Mouse (Mus musculus): ENCODE measurements around the gene Map3k20. TPM values are rescaled to one million over a fixed set of nuclear protein-coding genes. Genes with fewer than 3 reads are reported as not detected.

Gene Map3k20
- total RNA-seq, 2 experiments from 2014 or later = 18.7 to 37.1 TPM

DNA sequence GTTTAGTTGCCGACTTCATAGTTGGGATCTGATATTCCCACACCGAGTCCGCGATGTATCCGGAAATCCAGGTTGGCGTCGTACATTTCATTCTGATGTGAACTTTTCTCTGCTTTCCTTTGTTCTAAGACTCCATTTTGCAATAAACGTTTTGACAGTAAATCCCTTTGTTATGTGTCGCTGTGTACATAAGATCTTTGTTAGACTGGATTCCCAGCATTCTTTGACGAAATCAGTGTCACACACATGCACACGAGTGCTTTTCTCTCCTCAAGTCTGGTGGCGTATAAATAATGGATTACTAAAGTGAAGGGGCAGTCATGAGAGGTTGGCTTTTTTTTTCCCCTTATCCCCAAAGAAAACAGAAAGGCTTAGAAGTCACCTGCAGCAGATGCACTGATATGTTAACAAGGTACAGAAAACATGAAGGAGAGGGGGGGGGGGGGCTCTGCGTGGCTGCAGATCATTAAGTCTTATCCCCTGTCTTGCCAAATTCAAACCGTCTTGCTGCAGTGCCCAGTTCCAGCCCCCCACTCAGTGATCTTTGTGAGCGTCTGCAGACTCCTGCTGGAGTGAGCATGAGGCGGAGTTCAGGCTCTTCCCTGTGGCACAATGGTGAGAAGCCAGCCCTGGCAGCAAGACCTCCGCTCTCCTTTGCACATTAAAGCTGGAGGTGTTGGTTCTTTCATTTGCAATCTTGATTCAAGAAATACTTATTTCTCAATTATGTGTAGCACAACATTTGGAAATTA lies 122.1 kb downstream of the Map3k20 start:
- ATAC-seq (replicated peaks; ENCODE audit: low FRiP score, poor library complexity, severe bottlenecking) = no peak

DNA sequence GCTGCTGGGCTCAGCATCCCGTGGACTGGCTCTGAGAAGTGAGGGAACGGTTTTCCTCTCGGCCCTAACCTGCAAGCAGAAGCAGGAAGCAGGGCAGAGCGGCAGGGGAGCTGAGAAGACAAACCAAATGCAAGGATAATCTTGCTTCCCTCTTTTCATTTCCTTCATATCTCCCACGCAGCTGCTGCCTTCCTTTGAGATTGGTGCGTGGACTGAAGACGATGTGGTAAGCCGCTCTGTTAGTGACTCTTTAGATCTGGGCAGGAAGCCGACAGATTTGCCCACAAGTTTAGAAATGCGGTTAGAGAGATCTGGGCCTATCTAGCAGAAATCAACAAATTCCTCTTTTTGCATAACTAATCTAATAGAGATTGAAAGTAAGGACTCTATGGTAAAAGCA lies 124.5 kb downstream of the Map3k20 start:
- ATAC-seq (replicated peaks; ENCODE audit: low FRiP score, poor library complexity, severe bottlenecking) = no peak

DNA sequence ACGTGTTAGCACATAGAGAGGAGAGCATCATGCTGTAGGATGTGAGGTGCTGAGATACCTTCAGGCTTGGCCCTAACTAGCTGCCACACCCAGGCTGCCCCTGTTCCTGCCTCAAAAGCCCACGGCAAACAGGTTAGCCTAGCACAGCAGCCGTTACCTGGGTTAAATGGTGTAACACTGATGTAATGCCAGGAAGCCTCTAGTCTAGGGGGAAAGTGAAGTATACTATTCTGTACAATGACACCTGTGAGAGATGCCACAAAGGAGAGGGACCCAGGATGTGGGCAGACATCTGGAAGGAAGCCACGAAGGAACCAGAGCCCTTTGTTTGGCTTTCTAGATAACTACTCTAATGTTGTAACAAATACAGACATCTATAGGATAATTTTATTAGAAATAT lies 126.8 kb downstream of the Map3k20 start:
- no peak for ATAC-seq (replicated peaks; ENCODE audit: low FRiP score, poor library complexity, severe bottlenecking)

DNA sequence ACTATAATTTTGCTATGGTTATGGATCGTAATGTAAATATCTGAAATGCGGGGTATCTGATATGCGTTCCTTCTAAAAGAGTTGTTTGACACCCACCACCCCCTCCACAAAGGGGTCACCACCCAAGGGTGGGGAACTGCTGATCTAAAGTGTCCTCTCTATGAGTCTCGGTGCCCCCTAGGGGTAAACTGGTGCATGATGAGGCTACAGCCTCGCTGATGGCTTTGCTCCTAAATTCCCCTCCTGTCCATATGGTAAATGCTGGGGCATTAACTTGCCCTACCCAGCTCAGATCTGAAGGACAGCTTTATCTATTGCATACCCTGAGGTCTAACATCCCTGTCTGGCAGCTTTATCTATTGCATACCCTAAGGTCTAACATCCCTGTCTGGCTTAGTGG lies 130.0 kb downstream of the Map3k20 start:
- ATAC-seq (replicated peaks; ENCODE audit: low FRiP score, poor library complexity, severe bottlenecking) = no peak

DNA sequence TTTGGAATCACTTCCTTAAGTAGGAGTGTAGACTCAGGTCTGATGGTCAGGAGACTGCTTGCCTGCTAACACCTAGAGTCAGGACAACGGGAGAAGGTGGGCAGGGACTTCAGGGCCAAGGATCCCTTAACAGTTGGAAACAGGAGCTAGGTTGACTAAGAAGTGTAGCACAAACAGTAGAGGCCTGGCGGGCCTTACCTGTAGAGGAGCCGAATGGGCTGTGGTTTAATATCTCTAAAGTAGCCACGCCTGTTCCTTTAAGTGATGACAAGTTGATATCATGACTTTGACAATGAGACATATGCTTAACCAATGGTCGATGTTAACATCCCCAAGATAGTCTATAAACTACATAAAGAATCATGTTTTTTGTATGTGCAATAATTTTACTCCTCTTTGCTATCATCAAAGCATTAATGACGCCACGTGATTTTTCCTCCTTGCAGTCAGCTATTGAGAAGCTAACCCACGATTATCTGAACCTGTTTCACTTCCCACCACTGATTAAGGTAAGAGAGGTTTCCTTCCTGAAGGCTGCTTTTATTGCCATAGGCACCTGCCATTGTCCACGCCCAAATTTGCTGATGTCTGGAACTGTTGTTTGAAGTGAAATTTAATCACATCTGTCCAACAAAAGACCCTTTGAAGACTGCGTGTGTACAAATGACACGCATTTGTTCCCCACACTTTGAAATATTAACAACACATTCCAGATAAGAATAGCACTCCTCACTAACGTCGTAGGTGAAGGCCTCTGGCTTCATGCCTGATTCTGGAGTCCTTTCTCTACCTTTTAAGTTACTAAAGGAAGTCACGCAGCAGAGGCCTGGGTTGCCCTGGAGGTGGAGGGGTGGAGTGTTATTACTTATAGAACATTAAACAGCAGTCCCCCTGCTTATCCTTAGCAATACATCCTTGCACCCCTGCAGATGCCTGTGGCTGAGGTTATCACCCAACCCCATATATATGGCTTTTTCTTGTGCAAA lies 131.0 kb downstream of the Map3k20 start:
- ATAC-seq (replicated peaks; ENCODE audit: low FRiP score, poor library complexity, severe bottlenecking) = no peak

DNA sequence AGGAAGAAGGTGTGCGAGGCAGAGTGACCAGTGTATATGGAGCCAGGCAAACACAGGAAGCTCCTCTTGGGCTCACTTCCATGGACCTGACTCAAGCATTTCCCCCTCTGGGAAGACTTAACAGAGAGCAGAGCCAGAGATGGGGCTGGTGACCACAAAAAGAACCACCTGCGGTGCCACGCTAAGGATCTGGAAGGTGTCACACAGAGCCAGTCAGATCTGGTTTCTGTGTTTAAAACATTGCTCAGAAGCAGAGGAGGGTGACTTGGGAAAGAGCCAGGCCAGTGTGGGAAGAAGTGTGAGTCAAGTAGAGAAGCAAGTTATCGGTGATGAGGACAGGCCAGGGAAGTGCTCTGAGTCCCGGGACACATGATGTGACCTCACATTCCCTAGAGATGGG lies 135.1 kb downstream of the Map3k20 start:
- no peak for ATAC-seq (replicated peaks; ENCODE audit: low FRiP score, poor library complexity, severe bottlenecking)

DNA sequence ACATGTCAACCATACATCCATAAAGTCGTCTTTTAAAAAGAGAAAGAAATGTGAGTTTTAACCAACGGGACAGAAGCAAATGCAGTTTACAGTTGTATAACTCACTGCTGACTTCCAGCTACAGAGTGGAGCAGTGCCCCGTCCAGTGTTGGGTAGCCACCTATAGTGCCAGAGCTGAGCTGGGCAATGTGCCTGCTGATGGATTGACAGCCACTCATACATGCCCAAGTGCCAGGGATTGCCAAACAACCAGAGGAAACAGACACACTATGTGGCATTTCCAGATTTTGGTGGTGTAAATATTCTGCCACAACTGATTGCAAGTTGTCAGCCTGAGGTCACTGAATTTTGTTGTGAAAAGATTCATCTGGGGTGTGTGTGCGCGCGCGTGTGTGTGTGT lies 139.2 kb downstream of the Map3k20 start:
- ATAC-seq (replicated peaks; ENCODE audit: low FRiP score, poor library complexity, severe bottlenecking) = no peak

DNA sequence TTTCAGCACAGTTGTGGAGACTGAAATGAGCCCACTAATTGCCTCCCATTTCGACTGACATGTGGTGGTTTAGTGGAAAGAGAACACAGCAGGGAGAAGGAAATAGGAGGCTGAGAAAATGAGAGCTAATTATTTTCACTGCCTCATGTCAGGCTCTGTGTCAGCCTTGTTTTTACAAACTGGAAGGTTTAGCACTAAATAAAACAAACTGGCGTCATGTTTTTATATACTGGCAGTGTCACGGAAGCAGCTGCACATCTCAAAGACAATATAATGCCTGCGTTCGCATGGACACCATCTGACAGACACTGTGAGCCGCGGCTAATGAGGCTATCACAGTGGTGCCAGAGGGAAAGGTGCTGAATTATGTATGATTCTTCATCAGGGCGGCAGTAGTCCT lies 141.3 kb downstream of the Map3k20 start:
- ATAC-seq (replicated peaks; ENCODE audit: low FRiP score, poor library complexity, severe bottlenecking) = no peak

DNA sequence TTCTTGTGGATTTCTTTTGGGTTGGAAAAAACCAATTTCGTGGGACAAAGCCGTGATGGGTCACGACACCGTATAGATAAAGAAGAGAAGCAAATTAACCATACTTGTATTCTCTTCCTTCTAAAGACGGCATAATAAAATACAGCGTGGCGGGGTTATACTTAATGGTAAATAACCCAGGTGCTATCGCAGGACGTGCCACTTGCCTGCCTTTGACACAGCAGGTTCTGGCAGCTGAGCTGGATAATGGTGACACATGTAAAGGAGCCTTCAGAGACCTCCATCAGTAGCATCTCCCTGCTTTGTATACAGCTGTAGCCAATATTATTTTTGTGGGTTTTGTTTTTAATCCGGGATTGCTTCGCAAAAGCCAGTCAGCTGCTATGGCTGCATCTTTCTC lies 141.9 kb downstream of the Map3k20 start:
- ATAC-seq (replicated peaks; ENCODE audit: low FRiP score, poor library complexity, severe bottlenecking) = no peak

DNA sequence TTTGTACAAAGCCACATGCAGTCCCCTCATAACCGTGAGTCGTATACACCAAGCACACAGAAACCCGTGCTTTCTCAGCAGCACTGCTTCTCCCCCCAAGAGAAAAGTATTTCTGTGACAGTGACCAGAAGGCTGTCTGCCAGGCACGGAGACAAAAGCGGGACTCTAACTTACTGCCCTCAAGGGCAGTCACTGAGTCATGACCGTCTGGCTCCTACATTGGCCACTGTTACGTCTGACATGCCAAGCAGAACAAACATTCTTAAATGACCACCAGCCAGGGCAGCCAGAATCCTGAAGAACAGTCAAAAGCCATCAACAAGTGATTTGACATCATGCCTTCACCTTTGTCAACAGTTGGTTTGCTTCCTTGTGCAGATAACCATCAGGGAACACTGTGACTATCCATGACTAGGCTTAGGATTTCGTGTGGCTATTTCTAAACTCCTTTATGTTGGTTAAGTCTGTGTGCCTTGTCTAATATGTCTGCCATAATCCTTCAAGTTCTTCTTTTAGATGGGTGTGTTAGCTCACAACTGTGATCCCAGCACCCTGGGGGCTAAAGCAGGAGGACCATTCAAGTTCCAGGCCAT lies 153.6 kb downstream of the Map3k20 start:
- ATAC-seq (replicated peaks; ENCODE audit: low FRiP score, poor library complexity, severe bottlenecking) = no peak

DNA sequence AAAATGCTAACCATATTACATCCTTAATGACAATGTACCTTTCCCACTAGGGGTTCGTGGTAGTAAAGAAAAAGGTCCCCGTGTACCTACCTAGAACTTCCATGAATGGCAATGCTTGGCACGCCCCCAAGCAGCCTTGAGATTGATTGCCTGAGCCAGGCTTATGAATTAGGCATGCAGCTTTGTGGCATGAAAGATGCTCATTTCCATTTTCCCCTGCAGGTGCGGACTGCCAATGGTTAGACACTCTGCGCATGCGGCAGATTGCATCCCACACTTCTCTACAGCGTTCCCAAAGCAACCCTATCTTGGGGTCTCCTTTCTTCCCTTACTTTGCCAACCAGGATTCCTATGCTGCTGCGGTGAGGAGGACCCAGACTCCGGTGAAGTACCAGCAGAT lies 155.6 kb downstream of the Map3k20 start:
- ATAC-seq (replicated peaks; ENCODE audit: low FRiP score, poor library complexity, severe bottlenecking) = no peak

DNA sequence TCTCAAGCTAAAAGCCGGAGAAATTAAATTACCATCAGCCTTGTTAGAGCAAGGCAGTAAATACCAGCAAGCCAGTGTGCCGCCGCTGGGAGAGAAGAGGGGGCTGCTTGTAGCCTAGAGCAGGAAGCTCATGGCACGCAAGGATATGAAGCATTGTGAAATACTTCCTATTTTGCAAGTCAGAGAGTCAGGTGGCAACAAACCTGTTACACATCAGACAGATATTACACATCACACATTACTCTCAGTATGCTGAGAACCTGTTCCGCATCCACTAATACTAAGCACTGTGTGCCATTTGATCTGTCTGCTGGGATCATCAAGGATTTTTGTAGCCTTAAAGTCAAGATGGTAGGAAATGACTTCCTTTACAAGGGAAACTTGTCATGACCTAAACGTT lies 157.4 kb downstream of the Map3k20 start:
- ATAC-seq (replicated peaks; ENCODE audit: low FRiP score, poor library complexity, severe bottlenecking) = no peak

DNA sequence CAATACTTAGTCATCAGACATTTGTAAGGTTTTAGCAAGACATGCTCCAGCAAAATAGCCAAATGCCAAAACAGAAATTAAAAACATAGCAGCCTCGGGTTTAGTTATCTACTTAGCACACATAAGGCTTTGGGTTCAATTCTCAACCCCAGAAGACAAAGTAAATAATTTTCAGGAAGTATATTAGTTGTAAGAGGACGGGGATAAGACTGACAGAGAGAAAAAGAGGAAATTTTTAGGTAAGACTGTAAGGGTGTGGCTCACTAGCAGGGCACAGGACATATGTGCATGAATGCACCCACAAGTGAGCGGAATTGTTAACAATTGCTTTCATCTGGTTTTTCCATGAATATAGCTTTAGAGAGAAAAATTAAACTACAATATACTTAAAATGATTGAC lies 158.5 kb downstream of the Map3k20 start:
- no peak for ATAC-seq (replicated peaks; ENCODE audit: low FRiP score, poor library complexity, severe bottlenecking)

DNA sequence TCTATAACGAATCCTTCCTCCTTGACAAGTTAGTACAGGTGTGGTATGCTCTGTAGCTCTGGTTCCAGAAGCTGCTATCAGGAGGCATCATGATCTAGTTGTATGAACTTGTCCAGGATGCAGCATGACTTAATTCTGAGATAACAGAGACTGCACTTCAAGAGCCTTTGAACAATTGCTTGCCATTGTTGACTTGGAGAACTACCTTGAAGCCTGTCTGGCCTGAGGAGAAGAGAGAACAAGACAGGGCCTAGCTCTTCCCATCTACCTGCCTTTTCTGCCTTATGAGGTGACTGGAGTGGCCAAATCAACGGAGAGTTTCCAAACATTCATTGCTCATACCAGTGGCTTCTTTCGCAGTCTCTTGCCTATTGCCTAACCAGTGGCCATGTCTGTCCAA lies 160.7 kb downstream of the Map3k20 start:
- ATAC-seq (replicated peaks; ENCODE audit: low FRiP score, poor library complexity, severe bottlenecking) = no peak

DNA sequence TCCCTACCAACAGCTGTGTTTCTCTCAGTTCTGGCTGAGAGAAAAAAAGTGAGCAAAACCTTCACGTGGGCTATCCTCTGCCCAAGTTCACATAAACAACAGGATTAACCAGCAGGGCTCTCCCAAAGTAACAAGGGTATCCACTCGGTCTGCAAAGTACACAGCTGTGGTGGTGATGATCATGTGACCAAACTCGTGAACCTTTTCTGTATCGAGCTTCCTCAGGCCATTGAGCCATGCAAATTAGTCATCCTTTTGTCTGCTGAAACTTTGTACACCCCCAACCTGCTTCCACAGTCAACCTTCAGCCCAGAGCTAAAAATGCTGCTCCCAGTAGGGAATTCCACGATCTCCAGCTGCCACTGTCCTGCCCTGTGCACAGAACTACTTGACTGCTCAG lies 161.2 kb downstream of the Map3k20 start:
- no peak for ATAC-seq (replicated peaks; ENCODE audit: low FRiP score, poor library complexity, severe bottlenecking)

DNA sequence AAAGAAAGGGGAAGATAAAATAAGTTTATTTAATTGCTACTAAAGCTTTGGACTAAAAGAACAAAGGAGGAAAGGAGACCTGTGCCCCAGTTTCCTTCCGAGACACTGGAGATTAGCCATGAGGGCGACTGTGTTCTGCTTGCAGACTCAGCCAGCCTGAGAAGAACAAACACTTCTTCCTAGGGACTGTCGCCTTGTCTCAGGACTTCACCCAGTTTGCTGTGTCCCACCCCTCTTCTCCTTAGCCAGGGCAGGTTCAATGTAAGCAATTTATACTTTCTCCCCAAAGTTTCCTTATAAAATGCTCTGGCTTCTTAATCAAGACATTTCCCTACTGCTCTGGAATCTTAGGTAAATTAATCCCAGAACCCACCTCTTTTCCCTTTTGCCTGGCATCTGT lies 168.1 kb downstream of the Map3k20 start:
- ATAC-seq (replicated peaks; ENCODE audit: low FRiP score, poor library complexity, severe bottlenecking) = no peak

DNA sequence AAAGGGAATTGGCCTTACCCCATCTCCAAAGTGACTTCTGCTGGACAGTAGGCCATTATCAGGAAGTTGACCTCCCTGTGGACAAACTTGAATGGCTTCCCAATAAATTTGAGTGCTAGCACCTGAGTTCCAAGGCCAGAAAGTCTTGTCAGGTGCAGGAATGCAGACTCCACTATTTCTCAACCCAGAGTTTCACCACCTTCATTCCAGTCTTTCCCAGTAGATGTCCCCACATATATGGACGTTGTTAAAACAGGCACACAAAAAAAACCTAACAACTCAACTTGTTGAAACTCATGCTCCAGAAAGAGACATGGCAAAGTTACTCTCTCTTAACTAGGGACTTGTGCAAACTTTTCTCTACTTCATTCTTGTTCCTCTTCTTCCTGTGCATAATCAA lies 170.8 kb downstream of the Map3k20 start:
- ATAC-seq (replicated peaks; ENCODE audit: low FRiP score, poor library complexity, severe bottlenecking) = no peak

DNA sequence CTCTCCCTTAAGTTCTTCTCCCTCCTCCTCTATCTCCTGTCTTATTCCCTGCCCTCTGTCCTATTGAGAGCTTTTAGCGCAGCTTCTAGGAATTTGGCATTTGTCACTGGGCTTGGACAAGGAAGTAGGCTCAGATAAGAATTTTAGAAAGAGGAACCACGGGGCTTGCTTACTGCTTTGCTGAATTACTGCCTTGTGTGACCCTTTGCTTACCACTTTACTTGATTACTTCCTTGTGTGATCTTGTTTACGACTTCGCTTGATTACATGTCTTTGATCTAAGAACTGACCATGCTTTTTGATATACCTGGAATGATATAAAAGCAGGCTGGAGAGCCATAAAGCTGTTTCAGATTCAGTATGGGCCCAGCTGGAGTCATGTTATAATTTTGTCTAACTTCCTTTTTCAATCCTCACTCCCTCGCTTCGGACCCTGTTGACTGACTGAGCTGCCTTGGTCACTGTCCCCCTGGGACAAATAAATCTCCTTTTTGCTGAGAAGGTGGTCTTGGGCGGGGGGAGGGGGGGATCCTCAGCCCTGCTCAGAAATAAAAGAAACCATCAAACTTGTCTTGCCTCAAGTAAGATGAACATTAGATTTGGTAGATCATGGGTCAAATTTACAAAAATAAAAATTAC lies 179.1 kb downstream of the Map3k20 start:
- no peak for ATAC-seq (replicated peaks; ENCODE audit: low FRiP score, poor library complexity, severe bottlenecking)

DNA sequence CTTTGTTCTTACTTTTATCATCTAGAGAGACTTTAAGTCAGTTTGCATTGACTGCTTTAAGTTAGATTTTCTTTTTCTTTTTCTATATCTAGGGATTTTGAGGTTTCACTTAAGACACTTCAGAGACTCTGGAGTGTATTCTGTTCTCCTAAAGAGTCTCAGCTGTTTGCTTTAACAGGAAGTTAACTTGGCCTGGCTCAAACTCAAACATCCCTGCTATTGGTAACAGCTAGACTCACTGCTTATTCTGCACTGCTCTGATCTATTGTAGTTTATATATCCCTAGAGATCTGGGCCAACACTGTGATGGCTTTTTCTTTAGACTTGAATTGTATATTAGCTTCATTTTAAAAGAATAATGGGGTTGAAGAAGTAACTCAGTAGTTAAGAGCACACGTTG lies 182.2 kb downstream of the Map3k20 start:
- ATAC-seq (replicated peaks; ENCODE audit: low FRiP score, poor library complexity, severe bottlenecking) = no peak

DNA sequence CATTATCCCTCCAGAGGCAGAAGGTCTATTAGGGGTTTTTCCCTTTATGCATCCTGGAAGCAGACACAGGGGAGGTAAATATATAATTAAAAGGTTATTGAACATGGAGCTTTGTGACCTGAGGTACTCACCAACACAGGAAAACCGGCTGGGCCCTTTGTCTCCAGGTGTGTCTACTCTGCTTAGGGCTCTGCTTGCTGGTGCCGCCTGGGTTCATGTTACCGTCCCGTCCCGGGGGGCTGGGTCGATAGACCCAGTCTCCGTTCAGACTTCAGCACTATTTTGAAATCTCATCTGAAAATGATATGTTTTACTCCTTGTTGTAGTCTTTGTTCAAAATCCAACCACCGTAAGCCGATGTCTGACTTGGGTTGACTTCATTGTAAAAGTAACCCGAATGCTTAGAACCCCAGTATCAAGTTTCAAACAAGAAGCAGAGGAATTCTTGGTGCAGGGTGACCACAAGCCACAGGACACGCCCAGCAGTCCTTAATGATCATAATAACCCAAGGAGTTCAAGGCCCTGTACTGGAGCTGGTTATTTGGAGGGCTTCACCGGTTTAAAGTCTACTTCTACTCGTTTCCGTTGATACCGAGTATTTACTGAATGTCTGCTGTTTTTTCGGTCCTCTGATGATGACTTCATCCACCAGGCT lies 186.1 kb downstream of the Map3k20 start:
- ATAC-seq (replicated peaks; ENCODE audit: low FRiP score, poor library complexity, severe bottlenecking) = no peak

Measured in erythroblast, adult 5-6 weeks (primary cell).